In the genomic region with DNA sequence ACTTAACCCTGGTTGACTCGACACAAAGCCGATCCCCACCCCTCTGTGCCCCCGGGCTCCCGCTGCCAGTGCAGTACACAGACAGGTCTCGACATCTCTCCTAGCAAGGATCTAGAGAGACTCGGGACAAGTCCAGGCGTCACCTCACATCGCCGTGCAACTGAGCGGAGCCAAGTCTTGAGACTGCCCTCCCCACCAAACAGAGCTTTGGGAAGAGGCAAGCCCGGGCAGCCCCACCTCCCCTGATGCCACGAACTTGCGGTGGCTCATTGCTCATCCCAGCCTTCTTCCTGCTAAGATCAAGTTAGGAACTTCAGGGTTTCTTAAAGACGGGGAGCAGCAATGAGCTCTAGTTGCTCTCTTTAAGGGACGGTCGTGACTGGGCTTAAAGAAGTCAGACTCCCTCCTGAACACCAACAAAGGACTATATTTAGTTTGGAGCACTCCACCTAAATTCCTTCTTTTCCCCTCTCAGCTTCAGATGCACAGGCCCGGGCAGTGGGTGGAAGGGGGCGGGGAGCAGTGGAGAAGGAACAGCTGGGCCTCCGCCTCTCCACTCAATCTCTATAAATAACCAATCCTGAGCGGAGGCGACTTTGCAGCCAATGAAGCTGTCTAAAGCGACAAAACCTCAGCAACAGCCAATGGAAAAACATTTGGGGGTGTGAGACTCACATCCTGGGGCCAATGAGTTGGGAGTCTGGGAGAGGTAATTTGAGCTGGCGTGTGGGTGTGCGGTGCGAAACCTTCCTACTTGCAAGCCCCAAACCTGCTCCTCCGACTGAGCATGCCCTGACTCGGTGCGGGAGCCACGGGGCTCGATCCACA, we compare ENCODE assay signal across 1 mouse cellular context.
TF ChIP-seq lines count a peak whose summit lies in the region.

No protein-coding gene starts in this region.

TF ChIP-seq in MEL, 35 proteins besides CTCF, POLR2A, EP300 and RAD21 (continued from another document):
- no peak for TF ChIP-seq MAFK (IDR thresholded peaks at IDR 0.05; ENCODE audit: borderline replicate concordance, low read depth, low read length)
